Mouse (Mus musculus): ENCODE measurements around the gene Jag2. TPM values are rescaled to one million over a fixed set of nuclear protein-coding genes. Genes with fewer than 3 reads are reported as not detected.

Gene Jag2
- polyA plus RNA-seq, 1 experiment from 2014 or later, result 2.8 TPM

GRCm38 (mm10) chr12:112871272-112871671, 58.3 kb downstream of the Jag2 start:
- 76% methylated on average over 2 of the region's 2 CpGs for WGBS
- no peak for DNase-seq (ENCODE audit: low spot score)
- Histone ChIP-seq H3K36me3 (no peaks in the 10 kb centered on the region), H3K27me3 (ENCODE audit: low read depth, poor library complexity, severe bottlenecking) (peaks cover 78% of the 10 kb centered on the region), H3K9me3 (replicated peaks) (no peaks in the 10 kb centered on the region), H3K4me1 (peaks cover 35% of the 10 kb centered on the region), H3K27ac (replicated peaks) (no peak overlapping the region), H3K4me3 (no peak overlapping the region)

- H3K27ac ChIP-seq (replicated peaks), result no peak overlapping the region
- WGBS, result 61% methylated on average over 13 of the region's 13 CpGs
- H3K9me3 ChIP-seq (replicated peaks), result no peaks in the 10 kb centered on the region
- peaks cover 73% of the 10 kb centered on the region for H3K27me3 ChIP-seq (ENCODE audit: low read depth, poor library complexity, severe bottlenecking)
- H3K4me3 ChIP-seq, result no peak overlapping the region
- DNase-seq (ENCODE audit: low spot score), result no peak
- no peaks in the 10 kb centered on the region for H3K36me3 ChIP-seq
- peaks cover 30% of the 10 kb centered on the region for H3K4me1 ChIP-seq
These were observed 58.8 kb downstream of the Jag2 start for GRCm38 (mm10) chr12:112870775-112871174.

- peak; percentile 29 for DNase-seq (ENCODE audit: low spot score)
- Histone ChIP-seq H3K4me1 (peaks cover 29% of the 10 kb centered on the region), H3K9me3 (replicated peaks) (no peaks in the 10 kb centered on the region), H3K27me3 (ENCODE audit: low read depth, poor library complexity, severe bottlenecking) (peaks cover 63% of the 10 kb centered on the region), H3K4me3 (no peak overlapping the region), H3K27ac (replicated peaks) (no peak overlapping the region), H3K36me3 (no peaks in the 10 kb centered on the region)
- WGBS, result 37% methylated on average over 16 of the region's 16 CpGs
These were observed 59.8 kb downstream of the Jag2 start for GRCm38 (mm10) chr12:112869783-112870204.

GRCm38 (mm10) chr12:112868178-112869087, 61.1 kb downstream of the Jag2 start, which contains the start of gene Gpr132:
TSS of gene Gpr132 (minus strand) at chr12:112868228.
- Histone ChIP-seq H3K9me3 (replicated peaks) (no peaks in the 10 kb centered on the region), H3K36me3 (no peaks in the 10 kb centered on the region), H3K4me1 (peaks cover 19% of the 10 kb centered on the region), H3K27me3 (ENCODE audit: low read depth, poor library complexity, severe bottlenecking) (peaks cover 49% of the 10 kb centered on the region), H3K27ac (replicated peaks) (no peak within 1 kb of the TSS), H3K4me3 (no peak within 1 kb of the TSS)
- no peak for DNase-seq (ENCODE audit: low spot score)
- WGBS, result 64% methylated on average over 13 of the region's 13 CpGs

GRCm38 (mm10) chr12:112867106-112867674, 62.4 kb downstream of the Jag2 start:
- peaks cover 37% of the 10 kb centered on the region for H3K27me3 ChIP-seq (ENCODE audit: low read depth, poor library complexity, severe bottlenecking)
- H3K4me3 ChIP-seq, result no peak overlapping the region
- peaks cover 20% of the 10 kb centered on the region for H3K4me1 ChIP-seq
- H3K27ac ChIP-seq (replicated peaks), result no peak overlapping the region
- H3K36me3 ChIP-seq, result no peaks in the 10 kb centered on the region
- DNase-seq (ENCODE audit: low spot score), result no peak
- H3K9me3 ChIP-seq (replicated peaks), result no peaks in the 10 kb centered on the region
- 89% methylated on average over 7 of the region's 7 CpGs for WGBS

- 89% methylated on average over 8 of the region's 8 CpGs for whole genome bisulfite sequencing
- Histone ChIP-seq H3K27ac (replicated peaks) (no peak overlapping the region), H3K4me1 (peaks cover 26% of the 10 kb centered on the region), H3K9me3 (replicated peaks) (no peaks in the 10 kb centered on the region), H3K27me3 (ENCODE audit: low read depth, poor library complexity, severe bottlenecking) (peaks cover 31% of the 10 kb centered on the region), H3K4me3 (no peak overlapping the region), H3K36me3 (no peaks in the 10 kb centered on the region)
- DNase-seq (ENCODE audit: low spot score), result no peak
These were observed 63.0 kb downstream of the Jag2 start for GRCm38 (mm10) chr12:112866467-112867080.

- Histone ChIP-seq H3K27me3 (ENCODE audit: low read depth, poor library complexity, severe bottlenecking) (peaks cover 16% of the 10 kb centered on the region), H3K4me3 (no peak overlapping the region), H3K36me3 (no peaks in the 10 kb centered on the region), H3K9me3 (replicated peaks) (no peaks in the 10 kb centered on the region), H3K27ac (replicated peaks) (no peak overlapping the region), H3K4me1 (peaks cover 22% of the 10 kb centered on the region)
- no peak for DNase-seq (ENCODE audit: low spot score)
- 92% methylated on average over 7 of the region's 7 CpGs for WGBS
These were observed 64.8 kb downstream of the Jag2 start for GRCm38 (mm10) chr12:112864804-112865203.

GRCm38 (mm10) chr12:112861911-112862321, 67.7 kb downstream of the Jag2 start:
- DNase-seq (ENCODE audit: low spot score), result no peak
- H3K36me3 ChIP-seq, result no peaks in the 10 kb centered on the region
- H3K4me3 ChIP-seq, result no peak overlapping the region
- no peak overlapping the region for H3K27ac ChIP-seq (replicated peaks)
- no peaks in the 10 kb centered on the region; the same call in 1 of the 2 replicates for H3K27me3 ChIP-seq (ENCODE audit: low read depth, poor library complexity, severe bottlenecking)
- peaks cover 10% of the 10 kb centered on the region for H3K4me1 ChIP-seq
- WGBS, result 65% methylated on average over 9 of the region's 9 CpGs
- no peaks in the 10 kb centered on the region for H3K9me3 ChIP-seq (replicated peaks)

GRCm38 (mm10) chr12:112860765-112861164, 68.8 kb downstream of the Jag2 start:
- no peaks in the 10 kb centered on the region for H3K36me3 ChIP-seq
- H3K27me3 ChIP-seq (ENCODE audit: low read depth, poor library complexity, severe bottlenecking), result no peaks in the 10 kb centered on the region
- peaks cover 10% of the 10 kb centered on the region for H3K4me1 ChIP-seq
- no peak for DNase-seq (ENCODE audit: low spot score)
- H3K4me3 ChIP-seq, result no peak overlapping the region
- WGBS, result 83% methylated on average over 7 of the region's 7 CpGs
- no peaks in the 10 kb centered on the region for H3K9me3 ChIP-seq (replicated peaks)
- H3K27ac ChIP-seq (replicated peaks), result no peak overlapping the region

GRCm38 (mm10) chr12:112859930-112860329, 69.6 kb downstream of the Jag2 start:
- 88% methylated on average over 8 of the region's 8 CpGs for WGBS
- Histone ChIP-seq H3K27ac (replicated peaks) (no peak overlapping the region), H3K36me3 (no peaks in the 10 kb centered on the region), H3K4me3 (no peak overlapping the region), H3K9me3 (replicated peaks) (no peaks in the 10 kb centered on the region), H3K27me3 (ENCODE audit: low read depth, poor library complexity, severe bottlenecking) (no peaks in the 10 kb centered on the region), H3K4me1 (peaks cover 10% of the 10 kb centered on the region)
- DNase-seq (ENCODE audit: low spot score), result no peak

- Histone ChIP-seq H3K27ac (replicated peaks) (no peak overlapping the region), H3K9me3 (replicated peaks) (no peaks in the 10 kb centered on the region), H3K27me3 (ENCODE audit: low read depth, poor library complexity, severe bottlenecking) (no peaks in the 10 kb centered on the region), H3K4me3 (no peak overlapping the region), H3K4me1 (peaks cover 10% of the 10 kb centered on the region), H3K36me3 (no peaks in the 10 kb centered on the region)
- no peak for DNase-seq (ENCODE audit: low spot score)
- WGBS, result 90% methylated on average over 9 of the region's 9 CpGs
These were observed 70.8 kb downstream of the Jag2 start for GRCm38 (mm10) chr12:112858581-112859336.
